Mouse (Mus musculus) gastrocnemius, postnatal 14 days (tissue): ENCODE data around the gene Znhit6. TPM values are rescaled to one million over a fixed set of nuclear protein-coding genes. Genes with fewer than 3 reads are reported as not detected.

Experiments
- DNase-seq: peaks from one replicate; pipeline ENCODE4 v3.0.0; 2021; ENCODE audit warnings: mixed read lengths
- intact Hi-C: fragments of 180-260 bp; cut with DNase I; formaldehyde crosslinking; loops from one replicate; pipeline ENCODE4 v1.15.1; 2025; ENCODE audit warnings: low total_unique reads
- total RNA-seq, 2 experiments: library from RNA; stranded (reverse); gene quantifications; 2 replicates each; pipeline ENCODE4 v1.2.3; 2021

The Znhit6 gene
- total RNA-seq, 2 experiments from 2014 or later: 10.4 to 11.8 TPM

DNA sequence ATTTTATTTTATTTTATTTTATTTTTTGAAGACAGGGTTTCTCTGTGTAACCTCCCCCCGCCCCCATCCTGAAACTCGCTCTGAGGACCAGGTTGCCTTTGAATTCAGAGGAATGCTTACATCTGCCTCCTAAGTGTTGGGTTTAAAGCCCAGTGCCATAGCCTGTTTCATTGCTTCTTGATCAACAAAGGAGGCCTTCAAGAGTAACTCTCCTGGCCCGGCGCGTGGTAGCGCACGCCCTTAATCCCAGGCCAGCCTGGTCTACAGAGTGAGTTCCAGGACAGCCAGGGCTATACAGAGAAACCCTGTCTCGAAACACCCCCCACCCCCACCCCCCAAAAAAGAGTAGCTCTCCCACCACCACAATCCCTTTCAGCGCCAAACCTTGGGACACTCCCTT, 78.0 kb downstream of the Znhit6 start:
- intact Hi-C loops: no loop called here
- no peak for DNase-seq

Other genes starting within 250 kb of the Znhit6 start
- 10 to 100 TPM; 20.4 to 28.2 TPM for gene Ccn1, start 73.8 kb downstream of the Znhit6 start, total RNA-seq
- 1 to 10 TPM; 6.7 to 9.6 TPM for gene Ddah1, start 182.5 kb downstream of the Znhit6 start, total RNA-seq